Mouse (Mus musculus): ENCODE data around the gene Ablim2.

Ablim2 gene

GRCm38 (mm10) chr5:35757639-35758001 is at the start of gene Ablim2:
Ablim2 (plus strand) TSS chr5:35757880.
- DNase-seq (ENCODE audit: low read depth, low spot score): peak; percentile 98

GRCm38 (mm10) chr5:35710481-35710880 is 47.2 kb upstream of the Ablim2 start:
- DNase-seq (ENCODE audit: low read depth, low spot score): no peak

DNA sequence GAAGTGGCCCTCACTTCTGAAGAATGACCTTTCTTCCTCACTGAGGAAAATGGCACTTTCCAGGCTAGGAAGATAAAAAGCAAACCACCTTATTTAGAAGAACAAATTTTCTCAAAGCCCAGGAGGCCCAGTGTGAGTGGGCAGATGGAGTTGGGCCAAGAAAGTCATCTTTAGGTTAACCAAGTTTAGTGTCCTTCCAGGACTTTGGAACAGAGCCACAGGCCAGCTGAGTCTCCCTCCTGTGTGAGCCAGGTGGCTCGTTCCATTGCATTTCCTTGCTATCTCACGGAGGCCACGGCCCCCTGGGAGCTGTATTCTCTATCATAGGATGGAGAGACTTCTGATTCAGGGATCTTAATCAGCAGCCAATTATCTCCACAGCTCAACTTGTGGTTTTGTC is 46.7 kb upstream of the Ablim2 start:
- DNase-seq (ENCODE audit: low read depth, low spot score): no peak

- no peak for DNase-seq (ENCODE audit: low read depth, low spot score)
Observed at GRCm38 (mm10) chr5:35712517-35712916, 45.2 kb upstream of the Ablim2 start.

GRCm38 (mm10) chr5:35713649-35714354 is 43.9 kb upstream of the Ablim2 start:
- peak; percentile 60 for DNase-seq (ENCODE audit: low read depth, low spot score)

DNA sequence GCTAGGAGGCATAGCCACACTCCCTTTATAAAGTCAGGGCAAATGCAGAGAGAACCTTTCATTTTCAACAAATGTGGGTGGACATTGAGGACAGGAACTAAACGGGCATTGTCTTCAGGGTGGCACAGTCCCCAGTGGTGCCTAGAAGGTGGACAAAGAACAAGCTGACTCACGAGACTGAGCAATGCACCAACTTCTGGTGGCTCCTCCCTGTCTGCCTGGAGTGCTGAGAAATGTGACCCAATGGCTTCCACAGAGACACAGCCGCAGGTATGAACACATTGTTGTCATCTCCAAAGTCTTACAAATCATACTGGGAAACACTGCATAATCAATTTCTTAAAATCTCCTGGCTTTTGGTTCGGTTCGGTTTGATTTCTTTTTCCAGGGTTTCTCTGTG is 40.2 kb upstream of the Ablim2 start:
- no peak for DNase-seq (ENCODE audit: low read depth, low spot score)

DNA sequence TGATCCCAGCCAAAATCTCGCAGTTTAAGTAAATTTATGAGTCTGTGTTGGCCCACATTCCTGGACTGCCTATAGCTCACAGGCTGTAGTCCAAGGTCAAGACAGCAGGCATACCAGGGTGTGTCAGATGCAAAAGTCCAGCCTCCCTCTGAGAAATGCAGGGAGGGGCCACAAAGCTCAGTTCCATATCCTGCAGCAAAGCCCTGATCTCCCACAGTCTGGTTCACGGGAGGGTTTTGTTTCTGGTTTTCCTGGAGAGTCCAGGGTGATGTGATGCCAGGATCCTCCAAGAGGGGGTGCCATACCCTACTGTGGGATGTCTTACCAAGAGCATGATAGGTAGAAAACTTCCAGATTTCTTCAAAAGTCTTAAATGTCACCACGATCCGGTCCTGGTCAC is 39.7 kb upstream of the Ablim2 start:
- DNase-seq (ENCODE audit: low read depth, low spot score): peak; percentile 31

GRCm38 (mm10) chr5:35718817-35719216 is 38.9 kb upstream of the Ablim2 start:
- DNase-seq (ENCODE audit: low read depth, low spot score): no peak

DNA sequence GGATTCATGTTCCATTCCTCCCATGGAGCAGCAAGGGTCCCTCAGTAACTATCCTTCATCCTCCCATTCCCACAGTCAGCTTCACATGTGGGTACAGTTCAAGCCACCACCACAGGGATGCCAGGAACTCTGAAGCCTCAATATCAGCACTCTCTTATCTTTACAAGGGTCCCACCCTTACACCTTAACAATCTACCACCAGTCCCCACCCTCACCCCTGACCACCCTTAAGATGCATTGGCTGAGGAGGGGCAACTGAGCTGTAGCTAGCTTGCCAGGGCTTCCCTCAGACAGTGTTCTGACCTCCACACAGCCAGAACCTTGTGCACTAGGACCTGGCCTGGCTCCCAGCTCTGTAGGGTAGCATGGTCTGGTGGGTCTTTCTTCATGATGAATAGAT is 38.3 kb upstream of the Ablim2 start:
- DNase-seq (ENCODE audit: low read depth, low spot score): no peak

- no peak for DNase-seq (ENCODE audit: low read depth, low spot score)
Observed at GRCm38 (mm10) chr5:35719880-35720279, 37.8 kb upstream of the Ablim2 start.

- DNase-seq (ENCODE audit: low read depth, low spot score): no peak
Observed at GRCm38 (mm10) chr5:35721933-35722332, 35.7 kb upstream of the Ablim2 start.

- DNase-seq (ENCODE audit: low read depth, low spot score): no peak
Observed at GRCm38 (mm10) chr5:35722654-35723053, 35.0 kb upstream of the Ablim2 start.

DNA sequence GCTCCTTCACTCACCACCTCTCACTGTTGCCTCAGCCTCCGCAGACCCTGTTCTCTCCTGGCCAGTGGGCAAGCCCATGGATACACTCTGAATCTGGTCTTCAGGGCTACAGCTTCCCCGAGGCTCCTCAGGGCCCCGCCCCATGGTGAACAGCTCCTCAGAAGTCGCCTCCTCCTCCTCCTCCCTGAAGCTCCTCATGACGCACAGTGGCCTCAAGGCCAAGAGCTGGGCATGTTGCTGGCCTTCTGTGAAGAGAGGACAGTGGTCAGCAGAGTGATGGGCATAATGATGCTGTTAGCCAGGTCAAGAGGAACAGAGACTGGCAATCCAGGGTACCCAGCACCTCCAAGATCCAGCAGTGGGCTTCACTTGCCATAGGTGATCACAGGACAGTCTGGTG is 33.8 kb upstream of the Ablim2 start:
- no peak for DNase-seq (ENCODE audit: low read depth, low spot score)

DNA sequence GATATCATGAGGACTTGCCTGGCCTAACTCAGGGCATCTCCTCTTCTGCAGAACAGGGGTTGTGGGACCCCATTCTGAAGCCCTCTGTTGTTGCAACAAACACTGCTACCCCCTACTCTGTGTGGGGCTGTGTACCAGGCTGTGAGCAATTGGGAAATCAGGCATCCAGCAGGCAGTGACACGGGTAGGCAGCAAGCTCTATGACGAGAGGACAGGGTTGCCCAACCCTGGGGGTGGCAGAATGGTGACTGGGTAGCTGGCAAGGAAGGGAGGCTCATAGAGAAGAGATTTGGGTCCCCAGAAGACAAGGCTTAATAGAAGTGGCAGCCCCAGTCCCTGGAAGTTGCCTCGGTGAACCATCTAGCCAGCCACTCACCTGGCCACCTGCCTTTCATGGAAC is 31.8 kb upstream of the Ablim2 start:
- DNase-seq (ENCODE audit: low read depth, low spot score): no peak

DNA sequence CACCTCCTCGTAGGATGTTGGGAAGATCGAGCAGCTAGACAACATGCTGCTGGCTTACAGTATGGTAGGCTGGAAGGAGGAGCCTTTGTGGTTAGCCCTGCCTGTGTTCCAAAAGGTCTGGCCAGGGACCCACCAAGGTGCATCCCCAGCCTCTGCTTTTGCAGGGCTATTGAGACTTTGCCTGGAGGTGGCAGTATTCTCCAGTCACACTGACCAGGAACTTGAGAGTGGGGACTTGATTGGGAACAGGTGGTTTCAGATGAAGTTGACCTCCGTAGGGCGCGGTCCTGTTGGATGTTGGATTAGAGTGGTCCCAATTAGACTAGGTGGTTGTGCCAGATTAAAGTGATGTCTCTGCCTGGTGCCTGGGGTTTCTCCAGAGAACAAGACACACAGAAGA is 30.2 kb upstream of the Ablim2 start:
- no peak for DNase-seq (ENCODE audit: low read depth, low spot score)

GRCm38 (mm10) chr5:35728344-35728956 is 29.2 kb upstream of the Ablim2 start:
- DNase-seq (ENCODE audit: low read depth, low spot score): no peak

GRCm38 (mm10) chr5:35728957-35729460 is 28.7 kb upstream of the Ablim2 start:
- DNase-seq (ENCODE audit: low read depth, low spot score): peak; percentile 70

GRCm38 (mm10) chr5:35729844-35730243 is 27.8 kb upstream of the Ablim2 start:
- peak; percentile 43 for DNase-seq (ENCODE audit: low read depth, low spot score)

DNA sequence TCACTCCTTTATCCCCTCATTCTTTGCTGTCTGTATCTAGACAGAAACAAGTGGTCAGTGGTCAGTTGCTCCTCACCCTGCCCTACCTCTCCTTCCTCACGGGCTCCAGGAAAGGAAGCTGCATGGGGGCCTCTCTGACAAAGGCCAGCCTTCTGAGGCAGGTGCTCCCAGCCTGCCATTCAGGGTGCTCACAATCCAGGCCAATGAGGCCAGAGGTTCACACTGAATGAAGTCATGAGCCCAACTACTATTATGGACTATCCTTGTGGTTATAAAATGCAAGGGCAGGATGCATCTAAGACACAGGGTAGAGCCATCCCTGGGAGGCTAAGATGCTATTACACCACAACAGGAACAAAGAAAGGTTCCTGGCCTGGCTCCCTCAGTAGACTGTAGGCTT is 27.1 kb upstream of the Ablim2 start:
- DNase-seq (ENCODE audit: low read depth, low spot score): no peak

DNA sequence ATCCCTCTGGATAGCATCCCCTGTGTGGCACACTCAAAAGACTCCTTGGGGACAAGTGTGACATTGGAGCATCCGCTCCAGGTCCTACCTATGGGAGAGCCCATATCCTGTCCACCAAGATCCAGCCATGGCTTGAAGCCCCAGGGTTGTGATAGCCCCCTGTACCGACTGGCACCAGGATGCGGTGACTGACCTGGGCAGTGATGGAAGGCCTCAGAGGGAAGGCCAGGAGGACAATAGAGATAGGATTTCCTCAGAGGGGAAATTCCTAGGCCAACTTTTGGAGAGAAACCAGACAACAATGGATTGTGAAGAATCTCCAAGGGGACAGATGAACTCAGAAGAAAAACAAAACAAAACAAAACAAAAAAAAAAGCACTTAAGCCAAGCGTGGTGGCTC is 26.7 kb upstream of the Ablim2 start:
- no peak for DNase-seq (ENCODE audit: low read depth, low spot score)

DNA sequence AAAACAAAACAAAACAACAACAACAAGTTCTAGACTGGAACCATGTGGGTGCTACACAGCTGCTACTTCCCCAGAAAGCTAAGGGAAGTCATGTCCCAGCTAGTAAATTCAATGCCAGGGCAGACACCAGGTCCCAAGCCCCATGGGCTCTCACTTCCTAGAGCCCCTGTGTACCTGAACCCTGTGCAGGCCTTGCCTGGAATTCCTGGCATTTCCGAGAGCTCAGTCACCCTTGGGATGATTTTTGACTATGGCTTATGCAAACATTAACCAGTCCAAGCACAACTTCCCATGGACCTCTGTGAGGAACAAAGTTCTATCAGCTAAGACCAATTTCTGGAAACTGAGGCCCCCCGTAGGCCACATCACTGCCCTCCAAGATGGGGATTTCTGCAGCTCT is 24.2 kb upstream of the Ablim2 start:
- no peak for DNase-seq (ENCODE audit: low read depth, low spot score)

DNA sequence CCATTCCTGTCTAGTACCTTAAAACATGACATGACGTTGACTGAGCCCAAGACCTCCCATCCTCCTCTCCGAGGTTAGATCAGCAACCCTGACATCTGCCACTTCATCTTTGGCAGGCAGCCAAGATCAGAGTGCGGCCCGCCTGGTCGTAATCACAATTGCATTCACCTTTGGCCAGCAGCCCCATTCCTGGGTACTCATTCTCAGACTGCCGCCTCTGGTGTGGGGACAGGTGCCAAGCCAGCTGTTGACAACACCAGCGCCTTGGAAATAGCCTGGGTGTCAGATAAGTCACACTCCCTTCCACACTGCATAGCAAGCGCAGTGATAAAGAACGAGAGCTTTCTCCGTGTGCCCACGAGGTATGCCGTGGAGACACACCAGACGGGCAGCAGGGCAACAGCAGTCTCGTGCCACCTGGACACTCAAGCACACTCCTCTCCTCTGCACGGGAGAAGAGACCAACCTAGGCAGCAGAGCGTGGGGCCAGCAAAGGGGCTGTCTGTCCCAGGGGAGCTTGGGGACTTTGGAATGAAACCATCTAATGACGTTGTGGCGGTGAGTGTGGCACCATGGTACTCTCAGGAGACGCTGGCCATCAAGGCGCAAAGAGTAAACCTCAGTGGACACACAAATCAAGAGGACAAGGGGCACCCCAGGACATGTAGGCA is 20.3 kb upstream of the Ablim2 start:
- no peak for DNase-seq (ENCODE audit: low read depth, low spot score)

GRCm38 (mm10) chr5:35739005-35739404 is 18.7 kb upstream of the Ablim2 start:
- no peak for DNase-seq (ENCODE audit: low read depth, low spot score)

Measured in CD4-positive, CD25-positive, alpha-beta regulatory T cell, adult 2 months (primary cell).